Mouse (Mus musculus) yolk sac, embryonic 10.5 days (tissue): ENCODE results near the gene Lmod1.

Experiments
- DNase-seq: peaks from one replicate; pipeline ENCODE4 v3.0.0-alpha.2; 2017; ENCODE audit warnings: low spot score

Gene Lmod1

GRCm38 (mm10) chr1:135324571-135324970, at the start of gene Lmod1:
TSS of gene Lmod1 (plus strand) at chr1:135324807.
- peak; percentile 68 for DNase-seq

DNA sequence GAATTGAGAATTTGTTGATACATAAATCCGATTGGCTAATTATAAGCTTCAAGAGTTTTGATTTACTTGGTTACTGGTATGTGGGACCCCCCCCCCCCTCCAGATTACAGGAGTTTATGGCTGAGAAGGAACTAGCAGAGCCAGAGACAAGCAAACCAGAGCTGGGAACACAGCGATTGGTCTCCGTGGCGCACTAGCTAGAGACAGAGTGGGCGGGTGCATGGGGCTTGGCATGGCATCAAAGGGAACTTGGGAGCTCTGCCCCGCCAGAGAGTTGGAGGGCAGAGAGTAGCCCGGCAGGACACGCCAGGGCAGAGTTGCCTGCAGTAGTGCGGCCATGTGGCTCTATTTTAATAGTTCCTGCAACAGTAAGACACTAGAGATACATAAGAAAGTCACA, 44.0 kb upstream of the Lmod1 start:
- no peak for DNase-seq

DNA sequence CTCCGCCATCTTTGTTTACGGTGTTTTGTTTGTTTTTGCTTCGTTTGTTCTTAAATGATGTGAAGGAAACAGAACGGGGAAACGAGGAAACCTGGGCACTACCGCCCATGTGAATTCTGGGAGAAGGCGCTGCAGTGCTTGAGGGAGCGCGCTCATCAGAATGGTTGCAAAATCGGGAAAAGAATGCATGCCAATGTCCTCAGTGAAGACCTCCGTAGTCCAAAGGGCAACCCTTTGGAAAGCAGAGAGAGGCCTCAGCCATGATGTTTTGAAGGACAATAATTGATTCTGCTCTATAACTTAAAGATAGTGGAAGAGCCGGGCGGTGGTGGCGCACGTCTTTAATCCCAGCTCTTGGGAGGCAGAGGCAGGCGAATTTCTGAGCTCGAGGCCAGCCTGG, 42.8 kb upstream of the Lmod1 start:
- DNase-seq: no peak

DNA sequence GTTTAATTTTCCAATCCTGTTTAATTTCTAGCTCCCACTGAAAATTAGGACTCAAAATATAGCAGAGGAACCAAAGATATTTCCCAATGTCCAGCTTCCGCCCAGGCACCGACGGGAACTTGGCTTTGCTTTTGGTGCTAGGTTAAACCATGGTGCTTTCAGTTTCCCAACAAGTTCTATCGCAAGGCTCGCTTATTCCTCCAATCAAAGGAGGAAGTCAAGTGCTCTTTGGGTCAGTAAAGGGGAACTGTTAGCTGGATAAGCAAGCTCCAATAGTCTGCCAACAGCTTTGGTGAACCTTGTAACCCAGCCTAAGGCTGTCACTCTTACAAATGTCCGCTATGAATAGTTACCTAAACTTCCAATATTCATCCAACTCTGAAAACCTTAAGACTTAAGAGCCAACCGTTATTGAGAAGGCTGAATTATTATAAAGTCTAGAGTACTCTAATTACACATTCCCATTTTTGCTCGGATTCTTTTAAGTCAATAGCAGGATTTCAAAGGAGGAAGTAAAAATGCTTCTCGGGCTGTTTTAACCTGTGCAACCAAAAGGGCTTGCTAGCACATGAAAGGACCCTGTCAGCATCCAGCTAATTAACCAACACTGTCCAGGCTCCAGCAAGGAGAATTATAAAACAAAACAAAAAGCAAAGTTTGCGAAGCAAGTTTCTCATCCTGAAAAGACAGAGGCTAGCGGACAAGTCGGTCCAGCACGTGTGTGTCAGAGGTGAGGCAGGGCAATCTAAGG, 41.9 kb upstream of the Lmod1 start:
- no peak for DNase-seq

DNA sequence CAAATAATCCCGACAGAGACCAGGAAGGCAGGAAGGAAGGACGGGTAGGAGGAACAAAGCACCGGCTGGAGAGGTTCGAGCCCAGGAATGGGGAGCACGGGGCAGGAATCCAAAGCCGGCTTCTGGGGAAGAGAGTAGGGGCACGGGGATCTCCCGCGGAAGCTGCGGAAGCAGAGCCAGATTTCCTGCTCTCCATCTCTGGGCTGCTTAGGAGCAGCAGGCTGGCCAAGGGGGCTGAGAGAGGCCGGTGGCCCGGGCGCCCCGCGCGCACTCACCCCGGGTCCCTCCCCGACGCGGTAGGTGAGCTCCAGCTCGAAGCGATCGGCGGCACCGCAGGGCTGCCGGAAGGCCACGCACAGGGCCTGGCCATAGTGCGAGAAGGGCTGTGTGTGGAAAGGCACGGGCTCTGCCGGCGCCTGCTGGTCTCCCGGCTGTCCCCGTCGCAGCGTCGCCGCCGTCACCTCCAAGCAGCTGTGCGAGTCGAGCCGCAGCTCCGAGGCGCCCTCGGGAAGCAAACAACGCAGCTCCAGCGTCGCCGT, 41.3 kb upstream of the Lmod1 start:
- DNase-seq: peak; percentile 48

DNA sequence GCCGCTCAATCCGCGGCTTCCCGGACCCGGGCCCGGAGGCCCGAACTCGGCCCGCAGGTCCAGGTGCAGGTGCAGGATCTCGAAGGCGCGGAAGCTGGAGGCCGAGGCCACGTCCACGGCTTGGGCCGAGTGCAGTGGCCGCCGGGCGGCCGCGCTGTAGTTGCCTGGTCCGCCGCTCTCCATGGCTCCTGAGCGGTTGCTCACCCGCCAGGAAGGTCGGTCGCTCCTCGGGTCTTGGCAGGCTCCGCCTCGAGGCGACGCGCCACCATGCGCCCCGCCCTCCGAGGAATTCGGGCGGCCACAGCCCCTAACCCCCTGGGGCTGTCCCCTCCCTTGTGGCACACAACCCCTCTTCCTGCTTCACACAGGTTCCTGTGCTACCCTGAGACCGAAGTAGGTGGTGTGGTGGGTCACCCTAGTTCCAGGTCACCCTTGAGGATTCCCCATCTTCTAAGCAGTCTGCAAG, 40.7 kb upstream of the Lmod1 start, which contains the start of gene Rnpep:
TSS of gene Rnpep (minus strand) at position 259 of the 466 bp plus-strand sequence.
- peak; percentile 84 for DNase-seq

GRCm38 (mm10) chr1:135286311-135286710, 38.3 kb upstream of the Lmod1 start:
- DNase-seq: no peak

- no peak for DNase-seq
Observed at GRCm38 (mm10) chr1:135290908-135291307, 33.7 kb upstream of the Lmod1 start.

GRCm38 (mm10) chr1:135311356-135311755, 13.3 kb upstream of the Lmod1 start:
- DNase-seq: no peak

- no peak for DNase-seq
Observed at GRCm38 (mm10) chr1:135312201-135312600, 12.4 kb upstream of the Lmod1 start.

DNA sequence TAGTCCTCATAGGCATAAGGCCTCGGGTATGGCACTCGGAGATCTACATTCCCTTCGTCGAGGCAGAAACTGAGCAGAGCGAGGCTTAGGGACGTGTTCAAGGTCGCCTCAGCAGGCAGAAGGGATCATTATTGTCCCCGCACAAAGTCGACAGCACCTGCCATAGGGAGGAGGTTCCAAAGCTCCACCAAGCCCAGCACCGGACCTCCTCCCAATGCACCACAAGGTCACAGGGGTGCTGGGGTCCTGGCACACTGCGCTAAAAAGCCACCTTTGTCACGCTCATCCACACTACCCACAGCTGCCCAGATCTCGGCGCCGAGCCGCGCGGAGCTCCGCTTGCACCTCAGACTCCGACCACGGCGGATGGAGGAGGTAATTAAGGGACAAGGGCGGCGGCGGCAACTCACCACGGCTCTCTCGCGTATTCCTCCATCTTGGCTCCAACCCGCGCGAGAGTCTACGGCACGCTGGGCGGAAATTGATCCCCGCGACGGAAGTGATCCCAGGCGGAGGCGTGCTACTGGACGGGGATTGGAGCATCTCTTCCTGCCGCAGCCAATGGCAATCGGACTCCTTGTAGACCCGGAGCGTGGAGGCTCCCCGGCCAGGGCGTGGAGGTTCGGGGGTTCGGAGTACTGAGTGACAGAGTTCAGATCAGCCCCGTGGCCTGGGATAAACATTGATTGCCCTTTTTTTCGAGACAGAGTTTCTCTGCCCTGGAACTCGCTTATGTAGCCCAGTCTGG, 11.1 kb upstream of the Lmod1 start, which contains the start of gene Timm17a:
TSS of gene Timm17a (minus strand) at position 495 of the 748 bp plus-strand sequence.
- peak; percentile 94 for DNase-seq

GRCm38 (mm10) chr1:135323367-135323901, 1.2 kb upstream of the Lmod1 start:
- DNase-seq: no peak

GRCm38 (mm10) chr1:135325934-135326333, 1.3 kb downstream of the Lmod1 start:
- DNase-seq: no peak

DNA sequence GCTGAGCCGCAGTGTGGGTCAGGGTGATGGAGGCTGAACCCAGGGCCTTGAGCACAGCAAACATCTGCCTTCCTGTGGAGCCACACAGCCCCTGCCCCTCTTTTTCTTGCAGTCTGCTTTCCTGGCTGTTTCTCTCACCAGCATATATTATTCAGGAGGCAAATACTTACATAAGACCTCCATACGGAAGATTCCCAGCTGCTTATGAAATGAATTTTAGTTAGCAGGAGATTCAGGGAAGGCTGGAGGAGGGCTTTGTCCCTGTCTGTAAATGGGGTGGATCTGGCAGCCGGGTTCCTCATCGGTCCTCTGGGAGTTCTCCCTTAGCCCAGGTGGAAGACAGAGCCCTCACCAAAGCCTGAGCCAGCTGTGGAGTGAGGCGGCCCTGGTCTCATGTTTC, 3.8 kb downstream of the Lmod1 start:
- DNase-seq: no peak

DNA sequence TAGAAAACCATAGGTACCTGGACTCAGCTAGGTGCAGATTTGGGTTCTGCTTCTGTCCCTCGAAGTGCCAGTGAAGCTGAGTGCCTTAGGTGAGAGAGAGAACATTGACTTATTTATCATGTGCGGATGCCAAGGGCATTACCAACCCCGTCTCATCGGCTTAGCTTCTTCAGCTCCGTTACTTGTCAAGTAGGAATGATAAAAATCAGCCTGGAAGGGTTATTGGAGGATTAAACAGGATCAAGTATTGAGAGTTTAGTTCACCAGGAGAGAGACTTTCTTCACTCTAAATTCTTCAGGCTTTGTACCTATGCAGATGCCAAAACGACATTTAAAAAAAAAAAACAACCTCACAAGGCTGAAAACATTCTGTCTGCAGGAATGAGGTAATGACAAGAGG, 6.0 kb downstream of the Lmod1 start:
- no peak for DNase-seq

GRCm38 (mm10) chr1:135341947-135342346, 17.3 kb downstream of the Lmod1 start:
- no peak for DNase-seq

DNA sequence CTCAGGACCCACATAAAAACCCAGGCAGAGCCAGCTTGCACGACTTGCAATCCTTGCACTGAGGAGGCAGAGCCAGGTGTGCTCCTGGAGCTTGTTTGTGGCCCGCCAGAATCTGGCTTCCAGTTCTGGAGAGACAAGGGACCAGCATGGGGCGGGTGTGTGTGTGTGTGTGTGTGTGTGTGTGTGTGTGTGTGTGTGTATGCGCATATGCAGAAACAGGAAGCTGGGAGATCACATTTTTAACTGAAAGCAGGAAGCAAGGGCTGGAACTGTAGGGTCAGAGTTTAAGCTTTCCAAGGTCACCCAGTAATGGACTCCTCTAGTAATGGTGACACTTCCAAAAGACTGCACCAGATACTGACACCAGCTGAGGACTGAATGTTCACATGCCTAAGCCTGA, 19.4 kb downstream of the Lmod1 start:
- no peak for DNase-seq

DNA sequence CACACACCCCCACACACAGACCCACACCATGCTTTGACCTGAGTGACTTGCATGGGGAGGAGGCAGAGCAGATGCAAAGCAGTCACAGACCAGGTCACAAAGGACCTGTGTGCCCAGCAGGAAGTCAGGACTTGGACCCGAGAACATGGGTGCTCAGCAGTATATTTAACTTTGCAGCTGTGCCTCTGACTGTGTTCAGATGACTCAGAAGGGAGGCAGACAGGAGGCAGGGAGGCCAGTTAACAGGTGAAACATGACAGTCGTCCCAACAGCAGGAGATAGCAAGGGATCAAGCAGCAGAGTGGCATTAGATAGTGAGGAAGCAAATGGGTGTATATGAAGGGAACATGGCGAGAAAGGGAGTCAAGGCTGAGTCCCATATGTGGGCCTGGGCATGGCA, 22.3 kb downstream of the Lmod1 start:
- DNase-seq: no peak

DNA sequence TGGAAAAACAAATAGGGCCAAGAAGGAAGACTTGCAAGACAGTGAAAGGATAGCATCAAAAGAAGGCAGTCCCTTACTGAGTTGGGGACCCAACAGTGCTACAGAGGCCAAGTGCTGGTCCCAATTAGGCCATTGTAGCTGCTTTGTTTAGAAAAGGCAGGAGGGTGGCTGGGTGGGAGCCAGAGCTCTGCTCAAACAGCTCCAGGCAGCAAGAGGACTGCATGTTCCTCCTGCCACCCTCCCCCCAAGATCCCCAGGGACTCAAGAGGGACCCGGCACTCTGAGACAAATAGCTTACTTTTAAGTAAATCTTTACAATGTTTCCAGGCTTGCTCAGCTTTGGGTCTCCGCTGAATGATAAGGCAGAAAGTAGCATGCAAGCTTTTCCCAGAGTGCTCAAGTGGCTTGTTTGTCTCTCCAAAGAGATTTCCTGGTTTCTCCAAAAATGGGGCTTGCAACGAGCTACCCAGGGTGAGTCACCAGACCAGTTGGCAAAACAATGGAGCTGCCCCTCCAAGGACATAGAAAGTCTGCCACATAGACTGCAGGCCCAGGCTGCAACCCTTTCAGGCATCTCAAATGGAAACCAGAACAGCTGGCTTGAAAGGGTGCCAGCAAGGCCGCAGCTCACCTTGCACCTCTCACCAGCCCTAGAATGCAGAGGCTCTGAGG, 23.0 kb downstream of the Lmod1 start:
- DNase-seq: no peak

GRCm38 (mm10) chr1:135351953-135352352, 27.3 kb downstream of the Lmod1 start:
- DNase-seq: no peak

- no peak for DNase-seq
Observed at GRCm38 (mm10) chr1:135359071-135359470, 34.5 kb downstream of the Lmod1 start.

DNA sequence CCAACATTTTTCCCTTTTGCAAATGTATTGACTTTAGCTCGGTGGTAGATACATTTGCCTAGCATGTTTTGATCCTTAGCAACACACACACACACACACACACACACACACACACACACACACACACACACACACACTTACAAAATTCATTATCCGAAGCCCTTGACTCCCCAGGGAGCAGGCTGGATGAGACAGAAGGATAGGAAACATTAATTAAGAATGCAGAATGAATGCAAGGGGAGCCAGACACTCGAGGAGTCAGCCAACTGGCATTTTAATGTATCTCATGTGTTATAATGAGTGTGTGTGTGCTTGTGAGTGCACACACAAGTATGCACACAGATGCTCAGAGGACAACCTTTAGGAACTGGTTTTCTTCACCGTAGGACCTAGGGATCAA, 36.9 kb downstream of the Lmod1 start:
- DNase-seq: no peak
